Mouse (Mus musculus) liver, embryonic 16.5 days (tissue): ENCODE data around the gene Ctnna3. TPM values are rescaled to one million over a fixed set of nuclear protein-coding genes. Genes with fewer than 3 reads are reported as not detected.
"Not testable (repeated sequence)": the region's sequence is repeated elsewhere in the genome, so short reads cannot be mapped to it uniquely, and the experiment has no call there.

Experiments used
- ATAC-seq: fragments of 200-750 bp; cut with Nextera tagmentation; 2 replicates; pipeline ENCODE4 v1.8.0; 2017; ENCODE audit warnings: low read depth, mild to moderate bottlenecking, moderate number of reproducible peaks, moderate library complexity
- H3K27ac ChIP-seq: fragments of 300-500 bp; sonication (generic); 2 replicates; pipeline ENCODE4 v1.5.1; 2014; ENCODE audit warnings: mild to moderate bottlenecking, low read length
- H3K27me3 ChIP-seq: fragments of 300-500 bp; sonication (generic); 2 replicates; pipeline ENCODE4 v1.6.1; 2014; ENCODE audit warnings: low read depth, low read length, mixed read lengths; ENCODE audit not compliant: control insufficient read depth, insufficient read depth
- H3K36me3 ChIP-seq: fragments of 300-500 bp; sonication (generic); 2 replicates; pipeline ENCODE4 v1.6.1; 2014; ENCODE audit warnings: mild to moderate bottlenecking; ENCODE audit not compliant: control insufficient read depth, insufficient read depth
- H3K4me1 ChIP-seq: fragments of 300-500 bp; sonication (generic); 2 replicates; pipeline ENCODE4 v1.6.1; 2014; ENCODE audit warnings: low read depth, low read length, mixed read lengths; ENCODE audit not compliant: control insufficient read depth
- H3K4me2 ChIP-seq: fragments of 300-500 bp; sonication (generic); 2 replicates; pipeline ENCODE4 v1.6.1; 2014; ENCODE audit warnings: low read depth, low read length, mixed read lengths
- H3K4me3 ChIP-seq: fragments of 300-500 bp; sonication (generic); 2 replicates; pipeline ENCODE4 v1.5.1; 2014; ENCODE audit warnings: low read depth, mild to moderate bottlenecking, low read length
- H3K9ac ChIP-seq: fragments of 300-500 bp; sonication (generic); 2 replicates; pipeline ENCODE4 v1.6.1; 2014; ENCODE audit warnings: low read depth, low read length
- H3K9me3 ChIP-seq: fragments of 300-500 bp; sonication (generic); replicated peaks from 2 replicates; pipeline ENCODE4 v1.6.1; 2016; ENCODE audit warnings: low read length; ENCODE audit not compliant: control insufficient read depth
- WGBS: fragments of 180-500 bp; shearing (Covaris S2); extraction: QIAGEN DNeasy Blood & Tissue Kit; methylation state at CpG from one replicate; pipeline ENCODE4 v1.1.7; 2014; ENCODE audit not compliant: insufficient replicate concordance; 5-methylcytosine and 5-hydroxymethylcytosine counted together
- polyA plus RNA-seq: library from polyadenylated mRNA; unstranded; fragments of >200 nt; fragmentation: Nextera tagmentation; extraction: Ambion mirVana; gene quantifications from 2 replicates; pipeline ENCODE4 v1.2.1, GENCODE M21; 2015

The Ctnna3 gene
- polyA plus RNA-seq, 1 experiment from 2014 or later = 0.11 TPM

- H3K27ac ChIP-seq = no peak overlapping the region
- no peak overlapping the region for H3K4me3 ChIP-seq
- no peaks in the 10 kb centered on the region for H3K27me3 ChIP-seq
- H3K9ac ChIP-seq = no peak overlapping the region
- no peaks in the 10 kb centered on the region for H3K36me3 ChIP-seq
- no peaks in the 10 kb centered on the region for H3K4me1 ChIP-seq
- no peak for ATAC-seq
- no peaks in the 10 kb centered on the region for H3K9me3 ChIP-seq
- 56% methylated on average over 2 of the region's 2 CpGs for WGBS
- H3K4me2 ChIP-seq = no peak overlapping the region
Measured at GRCm38 (mm10) chr10:64311622-64312292, 881.9 kb downstream of the Ctnna3 start.

DNA sequence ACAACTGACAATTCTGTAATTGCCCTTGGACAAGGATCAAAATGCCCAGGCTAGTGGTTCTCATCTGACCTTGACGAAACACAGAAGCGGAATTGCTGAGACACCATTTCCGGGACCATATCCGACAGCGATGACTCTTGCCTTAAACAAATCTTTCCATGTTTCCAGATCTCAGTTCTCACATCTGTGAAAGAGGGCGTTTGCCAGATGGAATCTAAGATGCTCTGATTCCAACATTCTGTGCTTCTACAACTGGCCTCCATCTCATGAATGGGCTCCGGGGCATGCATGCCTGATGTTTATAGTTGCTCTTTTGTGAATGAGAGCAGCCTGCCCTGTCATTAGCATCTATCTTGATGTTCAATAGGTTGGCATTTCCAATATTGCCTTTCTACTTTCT lies 890.4 kb downstream of the Ctnna3 start:
- Histone ChIP-seq H3K4me1 (no peaks in the 10 kb centered on the region), H3K36me3 (no peaks in the 10 kb centered on the region), H3K4me2 (no peak overlapping the region), H3K27ac (no peak overlapping the region), H3K4me3 (no peak overlapping the region), H3K9ac (no peak overlapping the region), H3K27me3 (no peaks in the 10 kb centered on the region), H3K9me3 (no peaks in the 10 kb centered on the region)
- ATAC-seq = no peak
- 80% methylated on average over 7 of the region's 7 CpGs for WGBS

GRCm38 (mm10) chr10:64342702-64343379 lies 912.9 kb downstream of the Ctnna3 start:
- H3K9ac ChIP-seq = no peak overlapping the region
- no peak overlapping the region for H3K4me3 ChIP-seq
- H3K4me2 ChIP-seq = no peak overlapping the region
- no peaks in the 10 kb centered on the region for H3K4me1 ChIP-seq
- H3K27me3 ChIP-seq = no peaks in the 10 kb centered on the region
- no peaks in the 10 kb centered on the region for H3K36me3 ChIP-seq
- 54% methylated on average over 4 of the region's 4 CpGs for WGBS
- no peak overlapping the region for H3K27ac ChIP-seq
- no peaks in the 10 kb centered on the region for H3K9me3 ChIP-seq
- no peak for ATAC-seq

DNA sequence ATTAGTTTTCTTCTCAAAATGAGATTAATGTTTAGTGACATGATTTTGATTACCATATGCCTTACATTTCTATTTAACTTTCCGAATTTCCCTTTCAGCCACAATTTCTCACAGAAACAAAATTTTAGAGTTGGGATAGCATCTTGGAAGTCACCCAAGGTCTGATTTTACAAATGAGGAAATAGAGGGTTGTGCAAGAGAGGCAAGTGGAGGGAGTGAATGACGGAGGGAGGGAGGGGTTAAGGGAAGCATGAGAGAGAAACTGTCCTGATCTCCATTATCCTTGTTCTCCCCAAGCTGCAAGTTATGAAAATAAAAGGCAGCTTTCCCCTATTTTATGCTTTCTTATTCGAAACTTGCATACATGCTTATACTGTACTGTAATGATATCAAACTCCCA lies 943.4 kb downstream of the Ctnna3 start:
- WGBS = 43% methylated on average over 3 of the region's 3 CpGs
- no peak overlapping the region for H3K4me3 ChIP-seq
- no peak overlapping the region for H3K4me2 ChIP-seq
- no peak for ATAC-seq
- H3K9ac ChIP-seq = no peak overlapping the region
- H3K4me1 ChIP-seq = no peaks in the 10 kb centered on the region
- H3K36me3 ChIP-seq = no peaks in the 10 kb centered on the region
- H3K27me3 ChIP-seq = no peaks in the 10 kb centered on the region
- H3K9me3 ChIP-seq = no peaks in the 10 kb centered on the region
- no peak overlapping the region for H3K27ac ChIP-seq

DNA sequence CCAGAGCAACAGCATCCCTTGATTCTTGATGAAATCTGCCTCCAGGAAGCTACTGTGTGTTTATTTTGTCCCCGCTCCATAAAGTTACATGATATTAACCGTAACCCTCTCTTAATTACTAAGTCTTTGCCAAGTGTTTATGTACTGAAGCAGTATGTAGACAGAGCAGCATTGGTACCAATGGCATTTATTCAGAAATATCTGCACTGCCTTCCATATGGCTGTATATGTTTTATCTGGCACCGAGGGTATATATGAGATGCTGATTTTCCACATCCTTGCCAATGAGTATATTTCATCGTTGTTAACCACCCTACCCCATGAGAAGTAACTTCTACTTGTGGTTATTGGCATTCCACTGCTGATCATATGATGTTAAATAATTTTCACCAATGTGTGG lies 947.9 kb downstream of the Ctnna3 start:
- H3K36me3 ChIP-seq = no peaks in the 10 kb centered on the region
- H3K27me3 ChIP-seq = no peaks in the 10 kb centered on the region
- no peak overlapping the region for H3K27ac ChIP-seq
- ATAC-seq = no peak
- no peak overlapping the region for H3K4me2 ChIP-seq
- no peak overlapping the region for H3K4me3 ChIP-seq
- H3K9me3 ChIP-seq = no peaks in the 10 kb centered on the region
- 66% methylated on average over 4 of the region's 4 CpGs for WGBS
- H3K9ac ChIP-seq = no peak overlapping the region
- H3K4me1 ChIP-seq = no peaks in the 10 kb centered on the region

DNA sequence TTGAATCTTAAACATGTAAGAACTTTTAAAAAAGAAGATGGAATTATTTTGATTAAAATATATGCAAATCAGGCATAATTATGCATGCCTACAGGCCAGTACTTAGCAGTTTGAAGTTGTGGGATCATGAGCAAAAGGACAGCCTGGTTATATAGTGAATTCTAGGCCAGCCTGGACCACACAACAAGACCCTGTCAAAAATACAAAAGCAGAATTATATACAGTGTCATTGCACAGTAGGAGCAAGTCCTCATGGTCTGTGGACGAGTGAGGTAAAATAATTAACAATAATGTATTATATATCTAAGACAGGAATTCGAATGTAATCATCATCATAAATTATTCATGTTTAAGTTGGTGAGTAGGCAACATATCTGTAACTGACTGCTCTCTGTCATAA lies 966.7 kb downstream of the Ctnna3 start:
- H3K9me3 ChIP-seq = no peaks in the 10 kb centered on the region
- no peak overlapping the region for H3K9ac ChIP-seq
- no peak overlapping the region for H3K27ac ChIP-seq
- ATAC-seq = no peak
- WGBS = 37% methylated on average over 2 of the region's 2 CpGs
- no peak overlapping the region for H3K4me2 ChIP-seq
- no peaks in the 10 kb centered on the region for H3K27me3 ChIP-seq
- no peaks in the 10 kb centered on the region for H3K36me3 ChIP-seq
- H3K4me3 ChIP-seq = no peak overlapping the region
- no peaks in the 10 kb centered on the region for H3K4me1 ChIP-seq

GRCm38 (mm10) chr10:64418396-64418795 lies 988.5 kb downstream of the Ctnna3 start:
- not testable (repeated sequence) for H3K9ac ChIP-seq, H3K4me2 ChIP-seq, H3K36me3 ChIP-seq, H3K9me3 ChIP-seq, H3K27ac ChIP-seq, H3K4me3 ChIP-seq, ATAC-seq, H3K4me1 ChIP-seq, H3K27me3 ChIP-seq
- WGBS = 10% methylated on average over 1 of the region's 1 CpGs

DNA sequence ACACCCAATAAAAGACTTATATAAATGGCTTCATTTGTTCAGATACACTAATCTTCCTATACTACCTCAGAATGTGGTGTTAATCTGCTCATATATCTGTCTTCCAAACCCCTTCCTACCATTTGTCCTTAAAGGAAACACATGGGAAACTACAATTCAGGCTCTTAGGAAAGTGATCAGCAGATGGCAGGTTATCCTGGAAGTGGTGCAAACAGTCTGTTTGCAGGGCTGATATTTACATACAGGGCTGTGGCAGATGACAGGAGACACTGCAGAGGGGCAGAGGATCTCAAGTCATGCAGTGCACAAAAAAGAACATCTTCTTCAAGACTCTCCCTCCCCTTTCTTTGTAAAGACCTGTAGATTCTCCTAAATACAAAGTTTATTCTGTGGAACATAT lies 1008.8 kb downstream of the Ctnna3 start:
- Histone ChIP-seq H3K36me3 (no peaks in the 10 kb centered on the region), H3K27me3 (no peaks in the 10 kb centered on the region), H3K4me1 (no peaks in the 10 kb centered on the region), H3K27ac (no peak overlapping the region), H3K4me3 (no peak overlapping the region), H3K9me3 (no peaks in the 10 kb centered on the region), H3K4me2 (no peak overlapping the region), H3K9ac (no peak overlapping the region)
- no peak for ATAC-seq

- no peak for ATAC-seq
- Histone ChIP-seq H3K9ac (no peak overlapping the region), H3K36me3 (no peaks in the 10 kb centered on the region), H3K9me3 (no peaks in the 10 kb centered on the region), H3K4me3 (no peak overlapping the region), H3K27ac (no peak overlapping the region), H3K27me3 (no peaks in the 10 kb centered on the region), H3K4me1 (no peaks in the 10 kb centered on the region), H3K4me2 (no peak overlapping the region)
- 50% methylated on average over 2 of the region's 2 CpGs for WGBS
Measured at GRCm38 (mm10) chr10:64448624-64449023, 1018.7 kb downstream of the Ctnna3 start.
